Mouse (Mus musculus) mesoderm, embryonic 11.5 days (tissue): Measurements from ENCODE around the gene Zfp804b.
A peak's percentile ranks its signal among the peaks of the same experiment; 100 is the strongest.
"Not testable (repeated sequence)": the region's sequence is repeated elsewhere in the genome, so short reads cannot be mapped to it uniquely, and the experiment has no call there.

Experiments
- DNase-seq: peaks from one replicate; pipeline ENCODE4 v3.0.0-alpha.2; 2012; ENCODE audit warnings: low read depth, low spot score

Zfp804b gene

DNA sequence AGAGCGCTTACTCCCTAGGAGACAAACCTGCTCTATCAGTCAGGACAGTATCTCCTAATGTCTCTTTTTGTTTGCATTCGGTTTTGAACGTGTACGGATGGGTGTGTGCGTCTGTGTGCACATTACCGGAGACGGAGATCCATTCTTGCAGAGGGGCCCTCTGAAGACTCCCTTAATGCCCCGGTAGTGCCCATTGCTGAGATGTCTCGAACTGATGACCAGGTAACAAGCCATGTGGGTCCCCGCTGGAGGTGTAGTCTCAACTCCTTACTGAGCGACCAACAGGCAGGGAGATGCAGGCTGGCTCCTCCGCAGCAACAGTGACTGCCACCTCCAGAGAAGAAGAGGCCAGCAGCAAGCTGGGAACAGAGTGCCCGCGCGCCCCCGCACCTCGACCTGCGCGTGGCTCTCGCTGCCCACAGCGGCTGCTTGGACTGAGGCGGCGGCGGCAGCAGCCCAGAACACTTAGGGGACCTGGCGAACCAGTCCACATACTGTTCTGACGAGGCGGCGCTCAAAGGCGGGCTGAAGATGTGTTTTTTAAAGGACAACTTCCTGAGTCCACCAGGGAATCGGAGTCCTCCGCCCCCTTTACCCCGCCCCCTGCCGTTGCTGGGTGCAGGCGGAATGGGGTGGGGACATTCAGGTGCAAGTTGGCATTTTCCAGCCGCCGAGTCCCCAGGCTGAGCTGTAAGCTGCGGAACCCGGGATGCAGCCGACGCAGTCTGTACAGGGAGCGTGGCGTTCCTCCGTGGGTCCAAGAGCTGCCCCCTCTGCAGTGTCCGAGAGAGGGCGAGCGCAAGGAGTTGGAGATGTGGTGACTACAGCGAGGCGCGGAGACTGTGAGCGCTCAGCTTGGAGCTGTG is at the start of gene Zfp804b:
TSS of gene Zfp804b (minus strand) at position 612 of the 866 bp plus-strand sequence.
- DNase-seq: peak; percentile 63

GRCm38 (mm10) chr5:7364616-7365015 is 20.1 kb upstream of the Zfp804b start:
- DNase-seq: not testable (repeated sequence)

- peak; percentile 24 for DNase-seq
Measured at GRCm38 (mm10) chr5:7345011-7345389, 444 bp upstream of the Zfp804b start.

DNA sequence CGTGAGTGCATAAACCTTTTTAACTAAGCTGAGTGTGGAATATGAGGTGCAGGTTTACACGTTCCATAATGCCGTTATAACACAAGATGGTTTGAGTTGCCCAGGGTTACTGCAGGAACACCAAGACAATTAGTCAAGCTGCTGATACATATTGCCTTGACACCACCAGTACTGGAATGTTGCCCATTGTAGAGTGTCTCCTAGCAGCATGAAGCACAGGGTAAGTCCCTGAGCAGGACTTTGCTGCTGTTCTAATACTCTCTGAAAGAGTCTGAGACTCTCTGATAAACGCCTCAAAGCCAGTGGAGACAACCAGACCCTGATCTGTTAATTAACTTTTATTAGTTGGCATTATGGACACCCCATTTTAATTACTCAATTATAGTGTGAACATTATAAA is 19.0 kb downstream of the Zfp804b start:
- no peak for DNase-seq

DNA sequence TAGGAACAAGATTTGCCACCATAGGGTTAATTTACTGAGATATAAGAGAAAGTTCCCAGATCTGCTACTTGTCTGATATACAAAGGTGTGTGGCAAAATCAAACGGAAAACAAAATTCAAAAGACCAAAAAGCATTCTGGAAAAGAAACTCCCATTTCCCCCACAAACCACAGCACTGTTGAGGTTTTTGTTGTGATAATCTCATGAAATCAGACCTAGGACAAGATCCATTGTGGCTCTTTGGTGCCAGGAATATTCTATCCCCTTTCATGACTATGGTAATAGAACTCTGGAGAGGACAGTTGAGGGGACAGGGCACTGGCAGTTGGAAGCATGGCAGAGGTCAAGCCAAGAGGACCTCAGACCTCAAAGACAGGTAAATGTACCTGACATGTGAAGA is 40.7 kb downstream of the Zfp804b start, which contains the start of gene Tex47:
TSS of gene Tex47 (plus strand) at position 301 of the 400 bp plus-strand sequence.
- no peak for DNase-seq

DNA sequence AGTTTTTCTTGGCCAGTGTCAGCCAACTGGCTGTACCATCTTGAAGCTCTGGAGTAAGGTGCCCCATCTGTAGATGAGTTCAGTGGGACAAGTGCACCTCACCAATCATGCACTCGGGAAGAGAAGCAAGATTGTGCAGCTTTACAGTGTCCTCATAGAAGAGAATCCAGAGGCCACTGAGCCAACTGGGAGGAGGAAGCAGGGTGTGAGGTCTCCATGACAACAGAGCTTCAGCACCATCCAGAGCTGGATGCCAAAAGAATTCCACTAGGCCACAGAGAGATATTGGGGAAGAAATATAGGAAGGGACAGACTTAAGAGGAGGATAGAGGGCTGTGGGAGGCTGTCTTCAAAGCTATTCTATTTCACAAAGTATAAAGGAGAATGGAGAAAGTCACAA is 41.6 kb downstream of the Zfp804b start:
- DNase-seq: no peak

GRCm38 (mm10) chr5:7284336-7284735 is 60.2 kb downstream of the Zfp804b start:
- no peak for DNase-seq

DNA sequence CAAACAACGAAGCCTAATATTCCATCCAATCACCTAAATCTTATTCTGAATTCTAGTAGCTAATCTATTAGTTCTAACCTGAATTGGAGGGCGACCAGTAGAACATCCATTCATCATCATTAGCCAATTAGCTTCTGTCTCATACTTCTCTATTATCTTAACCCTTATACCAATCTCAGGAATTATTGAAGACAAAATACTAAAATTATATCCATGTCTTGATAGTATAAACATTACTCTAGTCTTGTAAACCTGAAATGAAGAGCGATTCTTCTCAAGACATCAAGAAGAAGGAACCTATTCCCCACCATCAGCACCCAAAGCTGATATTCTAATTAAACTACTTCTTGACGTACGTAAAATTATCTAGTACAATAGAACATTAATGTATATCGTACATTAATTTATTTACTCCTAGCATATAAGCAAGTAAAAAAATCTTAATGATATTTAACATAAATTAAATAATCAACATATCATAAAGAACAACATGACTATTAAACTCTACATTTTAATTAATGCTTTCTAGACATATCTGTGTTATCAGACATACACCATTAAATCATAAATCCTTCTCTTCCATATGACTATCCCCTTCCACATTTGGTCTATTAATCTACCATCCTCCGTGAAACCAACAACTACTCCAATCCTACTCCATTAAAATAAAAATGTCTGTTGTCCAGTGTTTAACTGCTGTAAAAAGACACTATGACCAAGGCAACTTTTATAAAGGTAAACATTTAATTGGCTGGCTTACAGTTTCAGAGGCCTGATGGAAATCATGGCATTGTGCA is 67.7 kb downstream of the Zfp804b start:
- no peak for DNase-seq

DNA sequence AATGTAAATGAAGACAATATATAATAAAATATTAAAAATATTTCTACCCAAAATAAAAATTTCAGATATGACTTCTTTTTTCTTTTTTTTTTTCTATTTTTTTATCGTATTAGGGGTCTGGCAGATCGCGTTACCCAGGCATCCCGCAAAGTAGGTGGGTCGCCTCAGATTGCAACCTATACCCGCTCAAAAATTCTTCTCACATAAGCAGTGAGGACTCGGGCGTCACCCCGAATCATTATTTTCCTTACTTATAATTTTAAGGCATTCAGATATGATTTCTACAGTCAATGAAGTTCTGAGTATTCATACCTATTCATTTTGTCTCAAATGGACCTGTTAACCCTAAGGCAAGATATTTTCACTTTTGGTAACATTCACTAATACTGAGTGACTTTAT is 167.0 kb downstream of the Zfp804b start:
- no peak for DNase-seq

DNA sequence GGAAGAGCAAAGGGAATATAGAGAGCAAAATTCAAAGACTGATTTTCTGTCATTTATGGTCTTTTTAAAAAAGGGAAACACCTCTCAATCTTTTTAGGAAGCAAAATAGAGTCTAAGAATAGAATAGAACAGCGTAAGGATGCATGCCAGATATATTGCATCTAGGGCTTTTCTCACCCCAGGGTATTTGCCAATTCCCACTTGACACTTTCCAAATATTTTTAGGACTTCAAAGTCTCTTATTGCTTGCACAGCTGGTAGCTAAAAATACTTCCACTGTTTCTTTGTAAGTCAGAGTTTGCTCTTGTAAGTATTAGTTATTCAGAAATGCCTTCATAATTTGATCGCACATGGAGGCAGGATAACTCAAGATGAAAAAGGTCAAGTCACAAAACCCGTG is 204.9 kb downstream of the Zfp804b start:
- DNase-seq: no peak

DNA sequence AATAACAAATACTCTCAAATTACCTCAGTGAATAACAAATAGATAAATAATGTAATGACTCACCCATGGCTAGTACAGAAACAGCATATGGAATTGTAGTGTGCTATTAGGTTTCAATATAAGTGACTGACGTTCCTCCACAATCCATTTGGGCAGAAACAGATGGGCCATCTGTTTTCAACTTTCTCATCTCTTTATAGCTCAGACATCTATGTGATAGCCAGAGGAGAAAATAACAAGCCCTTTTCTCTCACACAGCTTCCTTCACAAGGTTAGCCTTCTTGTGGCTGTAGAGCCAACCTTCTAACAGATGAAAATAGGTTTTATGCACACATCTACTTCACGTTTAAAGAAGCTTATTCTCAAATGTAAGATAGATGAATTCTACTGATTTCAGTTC is 242.2 kb downstream of the Zfp804b start:
- DNase-seq: no peak

- DNase-seq: peak; percentile 50
Measured at GRCm38 (mm10) chr5:7073936-7074631, 270.5 kb downstream of the Zfp804b start.

GRCm38 (mm10) chr5:7007468-7007867 is 337.1 kb downstream of the Zfp804b start:
- DNase-seq: no peak

DNA sequence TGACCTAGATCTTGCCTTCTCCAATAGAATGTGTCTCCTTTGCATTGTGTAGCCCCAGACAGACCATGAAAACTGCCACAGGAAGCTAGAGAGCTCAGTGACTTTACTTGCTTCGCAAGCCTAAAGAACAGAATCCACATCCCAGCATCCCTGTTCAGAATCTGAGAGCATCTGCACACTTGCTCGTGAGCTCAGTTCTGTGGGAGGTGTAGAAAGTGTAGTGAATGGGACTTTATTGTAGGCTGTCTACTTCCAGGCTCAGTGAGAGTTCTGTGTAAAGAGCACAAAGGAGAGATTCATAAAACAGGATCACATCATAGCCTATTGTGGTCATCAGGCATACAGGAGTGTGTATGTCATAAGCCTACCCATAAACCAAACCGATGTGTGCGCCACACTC is 360.6 kb downstream of the Zfp804b start:
- no peak for DNase-seq

GRCm38 (mm10) chr5:6934837-6935236 is 409.7 kb downstream of the Zfp804b start:
- no peak for DNase-seq

- DNase-seq: no peak
Measured at GRCm38 (mm10) chr5:6911290-6911689, 433.3 kb downstream of the Zfp804b start.

DNA sequence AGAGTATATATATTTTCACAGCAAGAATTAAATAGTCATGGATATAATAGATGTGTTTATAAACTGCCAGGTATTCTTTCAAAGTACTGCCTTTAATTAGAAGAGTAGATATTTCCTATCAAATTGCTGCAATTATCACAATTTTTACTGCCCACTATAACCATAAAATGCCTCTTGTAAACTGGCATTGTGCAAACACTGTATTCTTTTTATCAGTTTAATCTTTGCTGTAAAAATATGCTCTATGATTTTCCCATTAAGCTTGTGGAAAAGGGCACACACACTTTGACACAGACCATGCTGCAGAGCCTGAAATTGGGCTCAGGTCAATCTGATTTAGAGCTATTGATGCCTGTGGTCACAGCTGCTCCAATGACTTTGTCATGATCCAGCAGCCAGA is 463.2 kb downstream of the Zfp804b start:
- DNase-seq: no peak

- DNase-seq: no peak
Measured at GRCm38 (mm10) chr5:6871566-6871965, 473.0 kb downstream of the Zfp804b start.

DNA sequence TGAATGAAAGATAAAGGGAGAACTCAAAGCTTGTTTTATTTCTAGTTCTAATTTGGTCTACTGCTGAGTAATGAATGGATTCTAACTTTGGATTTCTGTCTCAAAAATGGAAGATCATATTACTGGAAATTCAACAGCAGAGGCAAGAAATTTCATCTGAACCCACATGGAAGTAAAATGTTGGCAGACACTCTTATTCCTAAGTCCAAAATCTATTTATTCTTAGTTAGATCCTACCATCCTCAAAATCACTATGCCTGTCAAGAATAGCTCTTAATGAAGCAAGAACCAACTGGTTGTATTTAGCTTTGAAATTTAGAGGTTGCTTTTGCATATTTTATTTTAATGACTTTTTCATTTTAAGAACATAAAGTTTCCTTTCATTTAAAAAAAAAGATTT is 473.6 kb downstream of the Zfp804b start:
- no peak for DNase-seq

- DNase-seq: no peak
Measured at GRCm38 (mm10) chr5:6795396-6795795, 549.2 kb downstream of the Zfp804b start.

DNA sequence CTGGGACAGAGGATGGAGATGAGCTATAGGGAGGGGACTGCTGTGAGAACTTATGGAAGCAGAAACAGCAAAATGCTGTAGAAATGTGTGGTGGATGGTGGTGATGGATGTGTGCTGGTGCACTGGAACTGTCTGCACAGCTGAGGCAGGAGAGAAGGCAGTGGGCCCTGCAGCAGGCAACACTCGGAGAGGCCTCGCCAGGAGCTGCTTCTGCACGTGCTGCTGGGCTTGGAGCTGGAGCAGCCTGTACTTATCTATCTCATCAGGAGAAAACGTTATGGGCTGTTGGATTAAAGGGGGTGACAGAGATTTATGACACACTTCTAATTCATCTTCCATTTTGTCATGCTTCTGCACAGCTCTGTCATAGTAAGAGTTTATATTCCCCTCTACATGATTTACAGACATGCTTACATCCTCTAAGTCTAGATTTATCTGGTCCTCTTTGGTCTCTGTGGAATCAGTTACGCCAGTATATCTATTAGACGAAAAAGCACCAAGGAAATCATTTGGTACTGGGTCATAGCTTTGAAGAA is 575.1 kb downstream of the Zfp804b start:
- DNase-seq: peak; percentile 25
